Mouse (Mus musculus): ENCODE data around the gene Sema6d. TPM values are rescaled to one million over a fixed set of nuclear protein-coding genes. Genes with fewer than 3 reads are reported as not detected.

Sema6d gene
- 27.5 and 29.2 TPM in 2 replicates for polyA plus RNA-seq (2016; fragmentation: Nextera tagmentation; extraction: Ambion mirVana)

DNA sequence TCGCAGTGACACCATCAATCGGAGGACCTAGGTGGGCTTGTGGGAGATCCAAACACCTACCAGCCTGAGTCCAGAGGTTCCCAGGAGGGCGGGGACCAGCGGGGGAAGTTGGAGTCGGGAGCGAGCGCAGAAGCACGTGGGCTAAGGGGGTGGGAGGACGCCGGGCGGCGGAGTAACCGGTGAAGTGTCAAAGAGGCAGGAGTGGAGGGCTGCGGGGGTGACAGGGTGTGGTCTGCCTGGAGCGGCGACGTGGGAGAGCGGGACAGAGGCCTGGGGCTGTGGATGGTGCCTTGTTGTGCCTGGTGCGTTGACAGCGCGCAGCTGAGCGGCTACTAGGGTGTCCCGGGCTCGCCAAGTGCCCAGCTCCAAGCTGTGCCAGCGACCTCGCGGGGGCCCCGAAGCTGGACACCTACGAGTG lies at the start of gene Sema6d:
Gene Sema6d (plus strand): TSS at position 157 of the 418 bp plus-strand sequence.
- peaks cover 15% of the 10 kb centered on the region; the same call in 1 of the 2 replicates for H3K27me3 ChIP-seq (replicated peaks)
- H3K36me3 ChIP-seq: no peaks in the 10 kb centered on the region
- peak within 1 kb of the TSS; percentile 99 for H3K4me2 ChIP-seq
- H3K4me3 ChIP-seq: peak within 1 kb of the TSS; percentile 61
- H3K9ac ChIP-seq: peak within 1 kb of the TSS; percentile 57
- no peak within 1 kb of the TSS for H3K27ac ChIP-seq (ENCODE audit: poor library complexity, severe bottlenecking)
- no peaks in the 10 kb centered on the region for H3K9me3 ChIP-seq (replicated peaks)
- 1% methylated on average over 29 of the region's 29 CpGs for WGBS
- H3K4me1 ChIP-seq (replicated peaks): no peaks in the 10 kb centered on the region; the same call in 1 of the 2 replicates
- ATAC-seq (ENCODE audit: insufficient number of reproducible peaks, low FRiP score): peak; percentile 55; the same call in 1 of the 2 replicates

DNA sequence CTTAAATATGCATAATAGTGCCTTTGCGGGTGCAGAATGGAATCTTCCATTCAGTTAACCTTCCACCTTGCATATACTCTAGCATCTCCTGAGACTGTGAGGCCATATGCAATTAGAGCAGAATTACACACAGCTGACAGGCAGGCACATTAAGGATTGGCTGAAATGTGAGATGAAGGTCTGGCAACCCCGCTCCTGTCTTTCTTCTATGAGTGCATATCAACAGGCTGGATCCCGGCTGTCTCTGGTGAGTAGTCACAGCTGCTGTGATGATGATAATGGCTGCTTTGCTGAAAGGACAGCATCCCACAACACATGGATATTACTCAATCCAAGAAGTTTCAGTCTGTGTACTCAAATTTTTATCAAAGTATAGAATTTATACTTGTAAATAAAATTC lies 29.9 kb upstream of the Sema6d start:
- Histone ChIP-seq H3K27me3 (replicated peaks) (no peaks in the 10 kb centered on the region), H3K27ac (ENCODE audit: poor library complexity, severe bottlenecking) (no peak overlapping the region), H3K36me3 (no peaks in the 10 kb centered on the region), H3K9ac (no peak overlapping the region), H3K4me1 (replicated peaks) (peaks cover 5% of the 10 kb centered on the region; the same call in 1 of the 2 replicates), H3K4me2 (no peak overlapping the region), H3K9me3 (replicated peaks) (no peaks in the 10 kb centered on the region), H3K4me3 (no peak overlapping the region)
- 47% methylated on average over 3 of the region's 3 CpGs for WGBS
- ATAC-seq (ENCODE audit: insufficient number of reproducible peaks, low FRiP score): no peak

DNA sequence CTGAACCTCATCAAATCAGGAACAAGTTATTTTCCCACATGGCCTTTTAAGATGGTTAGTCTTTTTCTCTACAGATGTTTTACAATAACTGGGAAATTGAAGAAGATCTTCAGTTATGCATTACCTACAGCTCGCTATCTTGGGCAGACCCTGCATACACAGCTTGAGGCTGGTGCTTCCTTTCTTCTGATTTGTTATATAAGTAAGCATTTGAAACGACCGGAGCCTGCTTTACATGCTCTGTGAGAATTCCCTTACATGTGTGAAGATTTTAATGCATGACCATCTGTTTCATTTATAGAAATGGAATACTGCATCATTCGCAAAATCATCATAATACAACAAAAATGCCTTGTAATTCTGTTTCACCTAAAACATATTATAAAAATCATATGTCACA lies 21.4 kb upstream of the Sema6d start:
- WGBS: 79% methylated on average over 4 of the region's 4 CpGs
- no peak for ATAC-seq (ENCODE audit: insufficient number of reproducible peaks, low FRiP score)
- H3K4me1 ChIP-seq (replicated peaks): no peaks in the 10 kb centered on the region

DNA sequence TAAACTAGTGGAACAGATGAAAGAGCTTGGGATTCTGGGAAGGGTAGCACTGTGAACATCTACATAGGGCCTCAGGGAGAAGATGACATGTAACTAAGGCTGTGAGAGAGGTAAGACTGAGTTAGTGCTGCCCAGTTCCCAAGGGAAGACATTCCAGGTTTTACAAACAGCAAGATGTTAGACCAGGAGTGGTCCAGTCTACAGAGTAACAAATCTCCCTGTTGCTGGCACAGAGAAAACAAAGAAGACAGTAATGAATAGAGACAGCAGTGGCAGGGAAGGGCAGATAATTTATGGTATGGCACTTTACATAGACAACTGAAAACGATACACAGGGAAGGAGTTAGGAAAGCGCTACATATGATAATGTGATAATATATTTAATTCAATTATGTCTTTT lies 19.1 kb upstream of the Sema6d start:
- WGBS: 74% methylated on average over 2 of the region's 2 CpGs
- no peak for ATAC-seq (ENCODE audit: insufficient number of reproducible peaks, low FRiP score)
- Histone ChIP-seq H3K4me2 (no peak overlapping the region), H3K4me3 (no peak overlapping the region), H3K27ac (ENCODE audit: poor library complexity, severe bottlenecking) (no peak overlapping the region), H3K9me3 (replicated peaks) (no peaks in the 10 kb centered on the region), H3K9ac (no peak overlapping the region), H3K36me3 (no peaks in the 10 kb centered on the region), H3K27me3 (replicated peaks) (no peaks in the 10 kb centered on the region), H3K4me1 (replicated peaks) (no peaks in the 10 kb centered on the region)

More for the DNA sequence above, 21.4 kb upstream of the Sema6d start:
- no peaks in the 10 kb centered on the region for H3K27me3 ChIP-seq (replicated peaks)
- H3K4me3 ChIP-seq: no peak overlapping the region
- no peak overlapping the region for H3K27ac ChIP-seq (ENCODE audit: poor library complexity, severe bottlenecking)
- no peak overlapping the region for H3K9ac ChIP-seq
- H3K36me3 ChIP-seq: no peaks in the 10 kb centered on the region
- H3K4me2 ChIP-seq: no peak overlapping the region
- H3K9me3 ChIP-seq (replicated peaks): no peaks in the 10 kb centered on the region

DNA sequence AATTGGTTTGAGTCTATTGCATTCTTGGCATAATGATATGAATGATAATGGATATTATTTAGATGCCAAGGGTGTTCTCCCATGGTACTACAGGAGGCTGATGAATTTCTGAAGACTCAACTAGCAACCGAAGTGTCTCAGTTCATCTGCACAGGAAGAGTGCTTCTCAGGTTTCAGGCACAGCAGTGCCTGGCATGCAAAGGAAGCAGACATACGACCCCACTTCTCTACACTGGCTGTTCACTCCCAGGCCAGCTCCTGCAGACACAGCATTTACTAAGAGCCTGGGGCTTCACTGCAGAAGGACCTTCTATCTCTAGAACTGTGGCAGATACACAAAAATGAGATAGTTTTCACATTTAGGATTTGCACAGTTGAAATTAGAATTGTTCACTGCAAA lies 18.4 kb upstream of the Sema6d start:
- Histone ChIP-seq H3K4me1 (replicated peaks) (no peaks in the 10 kb centered on the region), H3K36me3 (no peaks in the 10 kb centered on the region), H3K4me3 (no peak overlapping the region), H3K4me2 (no peak overlapping the region), H3K27me3 (replicated peaks) (no peaks in the 10 kb centered on the region), H3K9ac (no peak overlapping the region), H3K9me3 (replicated peaks) (no peaks in the 10 kb centered on the region), H3K27ac (ENCODE audit: poor library complexity, severe bottlenecking) (no peak overlapping the region)
- WGBS: 8% methylated on average over 2 of the region's 2 CpGs
- no peak for ATAC-seq (ENCODE audit: insufficient number of reproducible peaks, low FRiP score)

DNA sequence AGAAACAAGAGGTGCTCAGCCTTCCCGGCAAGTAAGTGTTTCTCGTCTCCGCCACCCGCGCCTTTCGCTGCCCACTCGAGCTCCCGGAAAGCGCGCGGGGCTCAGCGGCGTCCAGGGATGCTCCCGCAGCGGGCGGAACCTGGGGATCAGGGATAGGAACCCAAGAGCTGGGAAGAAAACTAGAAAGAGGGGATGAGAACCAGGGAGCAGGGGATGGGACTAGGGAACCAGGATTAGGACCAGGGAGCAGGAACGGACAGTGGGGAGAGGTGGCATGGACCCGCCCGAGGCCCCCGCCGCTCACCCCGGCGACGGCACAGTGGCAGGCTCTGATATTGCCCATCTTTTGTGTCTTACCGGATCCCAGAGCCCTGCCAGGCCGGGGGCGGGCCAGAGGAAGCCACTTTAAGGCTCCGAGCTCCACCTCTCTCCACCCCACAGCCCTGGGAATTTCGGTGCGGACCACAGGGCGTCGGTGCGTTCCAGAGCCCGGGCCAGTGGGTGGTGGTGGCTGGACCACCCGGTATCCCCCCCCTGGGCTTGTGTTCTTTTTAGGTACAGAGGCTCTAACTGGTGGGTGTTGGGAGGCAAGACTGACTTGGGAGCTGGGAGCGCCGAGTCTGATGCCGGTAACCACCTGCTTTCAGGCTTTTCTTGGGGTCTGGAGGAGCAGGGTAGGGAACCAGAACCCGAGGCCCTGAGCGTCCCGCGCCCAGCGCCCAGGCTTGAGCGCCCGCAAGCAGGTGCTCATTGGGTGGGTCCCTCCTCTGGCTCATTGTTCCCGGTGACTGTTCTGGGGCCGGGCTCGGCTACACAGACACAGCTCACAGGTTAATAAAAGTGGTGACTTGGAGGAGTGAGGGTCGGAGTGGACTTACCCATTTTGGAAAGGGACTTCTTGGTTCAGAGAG lies 717 bp downstream of the Sema6d start:
- ATAC-seq (ENCODE audit: insufficient number of reproducible peaks, low FRiP score): 0 out of 2 replicates have a peak, but pooled peaks have one; percentile 61
- Histone ChIP-seq H3K27ac (ENCODE audit: poor library complexity, severe bottlenecking) (no peak overlapping the region), H3K36me3 (no peaks in the 10 kb centered on the region), H3K4me2 (peak overlapping the region; percentile 99), H3K4me1 (replicated peaks) (no peaks in the 10 kb centered on the region; the same call in 1 of the 2 replicates), H3K9ac (peak overlapping the region; percentile 57), H3K9me3 (replicated peaks) (no peaks in the 10 kb centered on the region), H3K4me3 (peak overlapping the region; percentile 61), H3K27me3 (replicated peaks) (peaks cover 15% of the 10 kb centered on the region; the same call in 1 of the 2 replicates)
- WGBS: 1% methylated on average over 49 of the region's 49 CpGs

DNA sequence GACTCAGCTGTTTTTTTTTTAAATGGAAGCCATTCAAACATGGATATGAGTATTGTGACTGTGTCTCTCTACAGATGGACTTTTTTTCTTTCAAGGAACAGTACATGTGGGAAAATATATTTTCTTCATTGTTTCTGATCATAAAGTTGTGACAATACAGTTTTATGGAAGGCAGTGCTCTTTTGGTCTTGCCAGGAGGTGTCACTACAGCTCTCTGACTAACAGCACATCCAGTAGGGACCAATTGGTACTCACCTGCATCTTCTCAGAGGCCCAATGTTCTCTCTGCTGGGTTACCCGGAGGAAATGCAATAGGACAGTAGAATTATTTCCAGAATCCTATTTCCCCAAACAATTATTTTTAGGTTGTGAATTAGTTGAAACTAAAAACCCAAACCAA lies 9.9 kb downstream of the Sema6d start:
- Histone ChIP-seq H3K36me3 (no peaks in the 10 kb centered on the region), H3K4me3 (no peak overlapping the region), H3K27me3 (replicated peaks) (no peaks in the 10 kb centered on the region), H3K4me1 (replicated peaks) (no peaks in the 10 kb centered on the region), H3K9me3 (replicated peaks) (no peaks in the 10 kb centered on the region), H3K4me2 (no peak overlapping the region), H3K9ac (no peak overlapping the region), H3K27ac (ENCODE audit: poor library complexity, severe bottlenecking) (no peak overlapping the region)
- ATAC-seq (ENCODE audit: insufficient number of reproducible peaks, low FRiP score): no peak
- WGBS: 30% methylated on average over 1 of the region's 1 CpGs

DNA sequence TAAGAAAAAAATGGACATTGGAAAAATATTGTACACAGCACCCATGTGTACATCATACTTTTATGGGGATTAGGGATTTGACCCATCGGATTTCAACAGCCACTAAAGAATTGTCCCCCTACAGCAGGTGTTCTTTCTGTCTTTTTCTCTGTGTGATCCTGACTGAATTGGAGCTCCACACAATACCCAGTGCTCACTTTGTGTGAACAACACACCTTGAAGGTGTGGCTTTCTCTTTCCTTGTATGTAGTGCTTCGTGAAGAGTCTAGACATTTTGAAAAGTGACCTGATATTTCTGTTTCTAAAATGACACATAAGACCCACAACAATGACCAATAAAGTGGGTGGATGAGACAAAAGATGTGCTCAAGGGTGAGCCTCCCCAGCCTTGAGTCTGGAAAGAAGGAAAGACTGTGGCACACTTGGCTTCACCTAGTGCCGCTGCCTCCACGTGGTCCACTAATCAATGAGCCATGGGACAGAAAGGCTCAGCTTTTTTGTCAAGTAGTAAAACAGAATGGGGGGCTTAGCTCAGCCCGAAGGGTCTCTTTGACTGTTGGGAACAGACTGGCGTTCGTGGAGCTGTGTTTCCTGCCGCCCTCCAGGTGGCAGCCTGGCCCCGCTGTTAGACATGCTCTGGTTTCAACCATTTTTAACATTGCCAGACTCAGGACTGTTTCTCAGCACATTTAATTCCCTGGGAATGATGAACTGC lies 10.9 kb downstream of the Sema6d start:
- 24% methylated on average over 9 of the region's 9 CpGs for WGBS
- no peak overlapping the region for H3K4me3 ChIP-seq
- H3K27ac ChIP-seq (ENCODE audit: poor library complexity, severe bottlenecking): no peak overlapping the region
- no peaks in the 10 kb centered on the region for H3K4me1 ChIP-seq (replicated peaks)
- H3K9ac ChIP-seq: no peak overlapping the region
- no peaks in the 10 kb centered on the region for H3K36me3 ChIP-seq
- no peaks in the 10 kb centered on the region for H3K9me3 ChIP-seq (replicated peaks)
- ATAC-seq (ENCODE audit: insufficient number of reproducible peaks, low FRiP score): no peak
- no peak overlapping the region for H3K4me2 ChIP-seq
- no peaks in the 10 kb centered on the region for H3K27me3 ChIP-seq (replicated peaks)

DNA sequence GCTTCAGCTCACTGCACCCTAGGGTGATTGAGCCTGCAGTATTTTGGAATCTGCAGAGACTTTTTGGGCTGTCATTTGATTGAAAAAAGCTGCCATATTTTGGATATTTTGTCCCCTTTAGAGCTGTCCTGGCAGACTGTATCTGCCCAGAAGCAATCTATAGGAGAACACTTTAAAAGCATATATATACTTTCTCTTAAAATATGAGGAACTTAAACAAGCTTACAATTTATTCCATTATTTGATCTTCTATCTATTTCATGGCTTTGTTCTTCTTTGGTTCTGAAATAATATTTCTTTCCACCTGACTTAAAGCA lies 11.4 kb downstream of the Sema6d start:
- H3K27me3 ChIP-seq (replicated peaks): no peaks in the 10 kb centered on the region
- H3K36me3 ChIP-seq: no peaks in the 10 kb centered on the region
- no peak overlapping the region for H3K4me2 ChIP-seq
- H3K4me1 ChIP-seq (replicated peaks): no peaks in the 10 kb centered on the region
- H3K4me3 ChIP-seq: no peak overlapping the region
- ATAC-seq (ENCODE audit: insufficient number of reproducible peaks, low FRiP score): no peak
- H3K9ac ChIP-seq: no peak overlapping the region
- no peaks in the 10 kb centered on the region for H3K9me3 ChIP-seq (replicated peaks)
- H3K27ac ChIP-seq (ENCODE audit: poor library complexity, severe bottlenecking): no peak overlapping the region

DNA sequence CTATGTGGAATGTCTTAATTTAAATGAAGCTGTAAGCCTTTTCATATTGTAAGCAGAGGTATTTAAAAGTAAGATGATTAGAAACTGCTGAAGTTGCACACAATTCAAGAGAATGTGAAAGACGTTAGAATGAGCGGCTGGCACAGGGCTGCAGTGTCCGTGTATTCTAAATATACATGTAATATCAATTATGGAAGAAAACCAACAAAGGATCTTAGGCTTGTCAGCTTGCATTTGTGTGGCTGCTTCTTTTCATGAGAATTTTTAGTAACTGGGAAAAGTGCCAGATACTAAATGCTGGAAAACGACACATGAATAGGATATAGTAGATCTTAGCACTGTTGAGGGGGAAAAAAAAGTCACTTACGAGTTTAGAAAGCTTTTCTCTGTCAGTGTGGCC lies 11.8 kb downstream of the Sema6d start:
- WGBS: 70% methylated on average over 5 of the region's 5 CpGs
- ATAC-seq (ENCODE audit: insufficient number of reproducible peaks, low FRiP score): no peak
- H3K9ac ChIP-seq: no peak overlapping the region
- H3K9me3 ChIP-seq (replicated peaks): 0 out of 2 replicates have a peak, but pooled peaks cover 2% of the 10 kb centered on the region
- no peaks in the 10 kb centered on the region for H3K36me3 ChIP-seq
- no peak overlapping the region for H3K4me2 ChIP-seq
- no peak overlapping the region for H3K27ac ChIP-seq (ENCODE audit: poor library complexity, severe bottlenecking)
- no peaks in the 10 kb centered on the region for H3K27me3 ChIP-seq (replicated peaks)
- H3K4me3 ChIP-seq: no peak overlapping the region
- no peaks in the 10 kb centered on the region for H3K4me1 ChIP-seq (replicated peaks)

DNA sequence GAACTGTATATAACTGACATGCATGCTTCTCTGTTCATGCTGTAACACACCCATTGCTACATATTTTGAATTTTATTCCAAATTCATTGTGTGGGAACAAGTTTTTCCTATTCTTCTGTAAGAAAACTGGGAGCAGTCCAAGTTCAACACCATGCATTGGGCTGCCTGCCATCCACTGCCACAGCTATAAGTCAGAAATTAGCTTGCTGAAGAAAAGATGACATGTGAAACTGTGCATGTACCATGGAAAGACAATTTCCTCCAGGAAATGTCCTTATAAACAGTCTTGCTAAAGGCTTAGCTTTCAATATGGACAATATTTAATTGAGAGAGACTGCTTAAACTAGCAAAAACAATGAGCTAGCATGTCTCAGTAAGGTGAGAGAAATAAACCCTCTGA lies 13.5 kb downstream of the Sema6d start:
- ATAC-seq (ENCODE audit: insufficient number of reproducible peaks, low FRiP score): no peak
- Histone ChIP-seq H3K27me3 (replicated peaks) (no peaks in the 10 kb centered on the region), H3K4me2 (no peak overlapping the region), H3K4me1 (replicated peaks) (no peaks in the 10 kb centered on the region), H3K36me3 (no peaks in the 10 kb centered on the region), H3K9me3 (replicated peaks) (0 out of 2 replicates have a peak, but pooled peaks cover 2% of the 10 kb centered on the region), H3K4me3 (no peak overlapping the region), H3K27ac (ENCODE audit: poor library complexity, severe bottlenecking) (no peak overlapping the region), H3K9ac (no peak overlapping the region)
